Mouse (Mus musculus) embryo, embryonic 10 days (tissue): ENCODE measurements around the gene Eefsec.

Source experiments
- DNase-seq: peaks from one replicate; pipeline ENCODE4 v3.0.0-alpha.2; 2015; ENCODE audit warnings: low spot score

Eefsec gene

GRCm38 (mm10) chr6:88446063-88447002 is at the start of gene Eefsec:
Gene Eefsec, minus strand, starts transcription at chr6:88446539.
- DNase-seq = peak; percentile 82

- no peak for DNase-seq
Observed at GRCm38 (mm10) chr6:88493712-88494111, 47.4 kb upstream of the Eefsec start.

GRCm38 (mm10) chr6:88490629-88491354 is 44.5 kb upstream of the Eefsec start:
- no peak for DNase-seq

- no peak for DNase-seq
Observed at GRCm38 (mm10) chr6:88489834-88490233, 43.5 kb upstream of the Eefsec start.

- DNase-seq = no peak
Observed at GRCm38 (mm10) chr6:88489026-88489425, 42.7 kb upstream of the Eefsec start.

- DNase-seq = no peak
Observed at GRCm38 (mm10) chr6:88486893-88487292, 40.6 kb upstream of the Eefsec start.

GRCm38 (mm10) chr6:88485378-88485777 is 39.0 kb upstream of the Eefsec start:
- no peak for DNase-seq

GRCm38 (mm10) chr6:88483913-88484312 is 37.6 kb upstream of the Eefsec start:
- DNase-seq = no peak

GRCm38 (mm10) chr6:88483111-88483510 is 36.8 kb upstream of the Eefsec start:
- DNase-seq = no peak

GRCm38 (mm10) chr6:88480421-88480820 is 34.1 kb upstream of the Eefsec start:
- no peak for DNase-seq

GRCm38 (mm10) chr6:88469878-88470277 is 23.5 kb upstream of the Eefsec start:
- DNase-seq = no peak

- DNase-seq = peak; percentile 97
Observed at GRCm38 (mm10) chr6:88465181-88465920, 19.0 kb upstream of the Eefsec start, which contains the start of gene Ruvbl1. Gene Ruvbl1, plus strand, starts transcription at chr6:88465409.

- no peak for DNase-seq
Observed at GRCm38 (mm10) chr6:88454545-88454944, 8.2 kb upstream of the Eefsec start.

- DNase-seq = peak; percentile 9
Observed at GRCm38 (mm10) chr6:88447454-88447853, 1.1 kb upstream of the Eefsec start.

GRCm38 (mm10) chr6:88445661-88446060 is 678 bp downstream of the Eefsec start:
- DNase-seq = peak; percentile 26

GRCm38 (mm10) chr6:88444076-88444750 is 2.1 kb downstream of the Eefsec start:
- no peak for DNase-seq

GRCm38 (mm10) chr6:88443446-88443845 is 2.9 kb downstream of the Eefsec start:
- DNase-seq = no peak

- DNase-seq = no peak
Observed at GRCm38 (mm10) chr6:88442551-88442950, 3.8 kb downstream of the Eefsec start.

GRCm38 (mm10) chr6:88439056-88439455 is 7.3 kb downstream of the Eefsec start:
- no peak for DNase-seq

GRCm38 (mm10) chr6:88435609-88436008 is 10.7 kb downstream of the Eefsec start:
- no peak for DNase-seq

- peak; percentile 79 for DNase-seq
Observed at GRCm38 (mm10) chr6:88431202-88431601, 15.1 kb downstream of the Eefsec start.
